Mouse (Mus musculus): ENCODE results near the gene Fank1.

DNA sequence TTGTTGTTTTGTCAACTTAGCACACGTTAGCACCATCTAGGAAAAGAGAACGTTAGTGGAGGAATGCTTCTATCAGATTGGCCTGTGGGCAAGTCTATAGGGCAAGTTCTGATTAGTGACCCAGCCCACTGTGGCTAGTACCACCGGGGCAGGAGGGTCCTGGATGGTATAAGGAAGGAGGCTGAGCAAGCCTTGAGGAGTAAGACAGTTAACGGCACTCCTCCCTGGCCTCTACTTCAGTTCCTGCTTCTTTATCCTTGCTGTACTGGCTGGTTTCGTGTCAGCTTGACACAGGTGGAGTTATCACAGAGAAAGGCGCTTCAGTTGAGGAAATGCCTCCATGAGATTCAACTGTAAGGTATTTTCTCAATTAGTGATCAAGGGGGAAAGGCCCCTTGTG lies 10.9 kb downstream of the Fank1 start:
- no peak for TF ChIP-seq CTCF (IDR thresholded peaks at IDR 0.05; ENCODE audit: control insufficient read depth, insufficient read depth, insufficient read length)
- TF ChIP-seq CEBPB (IDR thresholded peaks at IDR 0.05; ENCODE audit: low read depth) = no peak
- TF ChIP-seq MAX (IDR thresholded peaks at IDR 0.05) = no peak
- no peak for TF ChIP-seq USF1 (IDR thresholded peaks at IDR 0.05; ENCODE audit: low read depth)
- no peak for TF ChIP-seq FOSL1 (IDR thresholded peaks at IDR 0.05; ENCODE audit: insufficient read depth, low read length, poor library complexity, severe bottlenecking)
- TF ChIP-seq MYOD1 (IDR thresholded peaks at IDR 0.05; ENCODE audit: control insufficient read depth, insufficient read length, low read depth) = no peak
- TF ChIP-seq MYOG (IDR thresholded peaks at IDR 0.05; ENCODE audit: control insufficient read depth, extremely low read depth, insufficient read length) = no peak
